Mouse (Mus musculus) left cerebral cortex, adult 18-20 months (tissue): ENCODE data around the gene Mlip. TPM values are rescaled to one million over a fixed set of nuclear protein-coding genes. Genes with fewer than 3 reads are reported as not detected.

Experiments used
- total RNA-seq, 2 experiments: library from RNA; stranded (reverse); gene quantifications; 2 replicates each; pipeline ENCODE4 v1.2.3; 2021

Mlip gene
- total RNA-seq, 2 experiments from 2014 or later: 118 to 137 TPM

Other genes starting within 250 kb of the Mlip start
- 1 to 10 TPM; 5.3 to 8.3 TPM for gene Lrrc1, start 191.9 kb upstream of the Mlip start, total RNA-seq